Mouse (Mus musculus): ENCODE measurements at regions not wholly inside any gene's neighbourhood (a gene's known extent, or its start where the extent isn't known, plus 50 kb on each side); places are given as distances from the start of the nearest gene placed in this dataset.

GRCm38 (mm10) chr8:116837991-116838390, 83.3 kb downstream of the Cmc2 start:
- DNase-seq: no peak

GRCm38 (mm10) chr8:116832181-116832580, 89.1 kb downstream of the Cmc2 start:
- DNase-seq: peak; percentile 99

GRCm38 (mm10) chr8:116829631-116830030, 91.6 kb downstream of the Cmc2 start:
- DNase-seq: peak; percentile 29

- DNase-seq: peak; percentile 62
These were observed 93.0 kb downstream of the Cmc2 start for GRCm38 (mm10) chr8:116828220-116828619.

GRCm38 (mm10) chr8:116827141-116827540, 94.1 kb downstream of the Cmc2 start:
- peak; percentile 50 for DNase-seq

GRCm38 (mm10) chr8:116814118-116814851, 81.5 kb upstream of the Cdyl2 start:
- DNase-seq: peak; percentile 98

- peak; percentile 70 for DNase-seq
These were observed 68.5 kb upstream of the Cdyl2 start for GRCm38 (mm10) chr8:116801313-116801712.

GRCm38 (mm10) chr8:116800636-116801035, 67.8 kb upstream of the Cdyl2 start:
- peak; percentile 55 for DNase-seq

GRCm38 (mm10) chr8:116798981-116799380, 66.2 kb upstream of the Cdyl2 start:
- peak; percentile 35 for DNase-seq

GRCm38 (mm10) chr8:116795713-116796112, 62.9 kb upstream of the Cdyl2 start:
- peak; percentile 13 for DNase-seq

GRCm38 (mm10) chr8:116793107-116793506, 60.3 kb upstream of the Cdyl2 start:
- DNase-seq: peak; percentile 73

- DNase-seq: no peak
These were observed 57.5 kb upstream of the Cdyl2 start for GRCm38 (mm10) chr8:116790294-116790693.

Measured in heart, adult 11 months (tissue).